Mouse (Mus musculus): ENCODE measurements around the gene Fbp1.
A peak's percentile ranks its signal among the peaks of the same experiment; 100 is the strongest.
"Not testable (repeated sequence)": the region's sequence is repeated elsewhere in the genome, so short reads cannot be mapped to it uniquely, and the experiment has no call there.

The Fbp1 gene

DNA sequence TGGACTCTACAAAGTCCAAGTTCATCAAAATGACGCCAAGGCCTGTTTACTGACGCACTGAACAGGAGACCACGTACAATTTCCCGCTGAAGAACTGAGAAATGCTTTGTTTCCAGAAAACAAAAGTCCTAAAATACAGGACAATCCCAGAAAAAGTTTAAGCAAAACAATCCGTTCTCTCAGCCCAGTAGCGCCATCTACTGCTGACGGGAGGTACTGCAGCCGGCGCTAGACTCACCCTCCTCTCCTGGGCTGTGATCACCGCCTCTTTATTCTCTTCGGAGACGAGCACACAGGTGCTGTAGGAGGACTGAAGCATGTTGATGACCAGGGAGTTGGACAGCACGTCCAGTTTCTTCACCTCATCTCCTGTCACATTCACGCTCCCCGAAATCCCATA lies 33.4 kb downstream of the Fbp1 start:
- peak; percentile 56 to 81 for DNase-seq (ENCODE audit: low spot score in 2 of 2)

DNA sequence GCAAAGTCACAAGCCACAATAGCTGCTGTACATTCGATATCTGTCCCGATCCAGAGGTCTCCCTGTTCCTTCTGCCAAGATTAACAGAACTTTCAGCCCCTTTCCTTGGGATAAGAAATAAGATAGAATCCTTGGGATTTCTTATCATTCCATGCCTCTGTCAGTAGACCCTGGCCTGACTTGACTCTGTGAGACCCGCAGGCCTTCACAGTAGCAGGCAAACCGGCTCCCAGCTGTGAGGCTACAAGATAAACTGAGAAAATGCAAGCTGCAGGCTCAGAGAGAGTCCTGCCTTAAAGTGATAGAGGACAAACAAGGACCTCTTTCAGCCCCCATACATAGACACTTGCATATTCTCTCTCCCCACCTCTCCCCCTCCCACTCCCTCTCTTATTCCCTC lies 54.7 kb downstream of the Fbp1 start:
- no peak for DNase-seq (ENCODE audit: low spot score in 2 of 2)

DNA sequence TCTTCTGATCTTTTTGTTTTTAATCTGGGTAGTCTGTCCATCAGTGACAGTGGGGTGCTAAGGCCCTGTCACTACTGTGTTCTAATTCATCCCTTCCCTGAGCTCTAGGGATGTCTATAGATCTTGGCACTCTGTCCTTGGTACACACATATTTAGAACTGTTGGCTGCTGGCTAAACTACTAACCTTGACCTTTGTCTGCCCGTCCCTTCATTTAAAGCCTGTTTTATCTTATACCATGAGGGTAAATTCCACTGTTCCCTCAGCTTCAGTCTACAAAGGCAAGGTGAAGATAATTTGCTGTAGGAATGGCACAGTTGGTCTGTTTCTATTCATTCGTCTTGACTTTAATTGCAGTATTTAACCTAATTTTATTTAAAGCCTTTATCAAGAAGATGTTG lies 55.8 kb downstream of the Fbp1 start:
- DNase-seq (ENCODE audit: low spot score in 2 of 2), result no peak

DNA sequence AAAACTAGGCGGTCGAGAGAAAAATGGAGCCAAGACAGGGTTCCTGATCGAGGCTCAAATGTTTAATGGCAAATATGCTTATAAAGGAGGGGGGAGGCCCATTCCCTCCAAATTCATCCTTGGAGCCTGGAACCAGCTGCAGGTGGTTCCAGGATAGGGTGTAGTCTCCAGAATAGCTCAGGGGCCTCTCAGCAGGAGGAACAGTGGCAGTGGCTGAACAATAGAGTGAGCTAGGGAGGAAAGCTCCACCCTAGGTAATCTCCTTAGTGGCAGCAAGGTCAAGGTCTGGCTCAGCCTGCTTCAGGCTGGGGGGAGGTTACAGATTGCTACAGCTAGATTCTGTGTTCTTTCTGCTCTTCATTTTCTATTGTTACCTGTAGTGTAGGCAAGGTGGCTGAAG lies 72.4 kb downstream of the Fbp1 start:
- DNase-seq (ENCODE audit: low spot score in 2 of 2), result not testable (repeated sequence)

Data from right cerebral cortex, postnatal 10 days (tissue).